Mouse (Mus musculus): Measurements from ENCODE around the gene Vmn1r176. TPM values are rescaled to one million over a fixed set of nuclear protein-coding genes. Genes with fewer than 3 reads are reported as not detected.

Vmn1r176 gene
- polyA plus RNA-seq (2012; rRNA removed) = not detected in 2 replicates

DNA sequence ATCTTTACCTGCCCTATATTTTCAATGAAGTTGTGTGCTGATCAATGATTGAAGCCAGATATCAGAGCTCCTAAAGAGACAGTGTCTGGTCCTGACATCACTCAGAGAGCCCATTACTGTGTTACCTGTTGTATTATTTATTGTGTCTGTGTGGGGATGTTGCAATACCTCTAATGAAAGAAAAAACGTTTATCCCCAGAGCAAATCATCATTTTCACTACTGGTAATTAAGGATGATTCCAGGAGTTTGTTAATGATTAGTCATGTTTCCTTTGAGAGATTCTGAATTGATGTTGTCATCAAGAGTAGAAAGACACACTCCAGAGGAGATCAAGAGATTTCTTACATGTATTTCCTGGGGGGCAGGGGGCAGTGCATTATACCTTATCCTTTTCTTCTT, at the start of gene Vmn1r176:
Gene Vmn1r176 (minus strand): TSS at position 101 of the 400 bp plus-strand sequence.

GRCm38 (mm10) chr7:23866349-23866748, 29.2 kb upstream of the Vmn1r176 start, which contains the start of gene Vmn1r177:
Gene Vmn1r177, minus strand, starts transcription at chr7:23866449.

GRCm38 (mm10) chr7:23810543-23810942, 26.6 kb downstream of the Vmn1r176 start, which contains the start of gene Vmn1r175:
Gene Vmn1r175, minus strand, starts transcription at chr7:23810643.

Other genes with a start within 250 kb of the Vmn1r176 start
- gene Vmn1r170, start 231.2 kb downstream of the Vmn1r176 start, polyA plus RNA-seq (2012; rRNA removed) = not detected in 2 replicates
- gene Vmn1r171, start 206.7 kb downstream of the Vmn1r176 start, polyA plus RNA-seq (2012; rRNA removed) = not detected in 2 replicates
- not detected in 2 replicates for gene Vmn1r172, start 179.1 kb downstream of the Vmn1r176 start, polyA plus RNA-seq (2012; rRNA removed)
- gene Vmn1r173, start 136.7 kb downstream of the Vmn1r176 start, polyA plus RNA-seq (2012; rRNA removed) = not detected in 2 replicates
- not detected in 2 replicates for gene Vmn1r174, start 85.1 kb downstream of the Vmn1r176 start, polyA plus RNA-seq (2012; rRNA removed)
- gene Vmn1r175, start 26.7 kb downstream of the Vmn1r176 start, polyA plus RNA-seq (2012; rRNA removed) = not detected in 2 replicates
- not detected in 2 replicates for gene Vmn1r177, start 29.1 kb upstream of the Vmn1r176 start, polyA plus RNA-seq (2012; rRNA removed)
- not detected in 2 replicates for gene Vmn1r178, start 54.6 kb upstream of the Vmn1r176 start, polyA plus RNA-seq (2012; rRNA removed)
- gene Vmn1r179, start 89.6 kb upstream of the Vmn1r176 start, polyA plus RNA-seq (2012; rRNA removed) = not detected in 2 replicates
- not detected in 2 replicates for gene Vmn1r180, start 113.3 kb upstream of the Vmn1r176 start, polyA plus RNA-seq (2012; rRNA removed)
- not detected in 2 replicates for gene Vmn1r181, start 137.2 kb upstream of the Vmn1r176 start, polyA plus RNA-seq (2012; rRNA removed)
- not detected in 2 replicates for gene V1rd19, start 164.3 kb upstream of the Vmn1r176 start, polyA plus RNA-seq (2012; rRNA removed)
- gene Vmn1r183, start 215.9 kb upstream of the Vmn1r176 start, polyA plus RNA-seq (2012; rRNA removed) = not detected in 2 replicates
- 32.3 and 35.1 TPM in 2 replicates for gene Zfp180, start 244.6 kb upstream of the Vmn1r176 start, polyA plus RNA-seq (2012; rRNA removed)

All from central nervous system, embryonic 11.5 days (tissue).